1 mouse cellular context compared by ENCODE assay signal in genomic region chr2:170131981-170132460, GRCm38 (mm10).
A peak's percentile ranks its signal among the peaks of the same experiment; 100 is the strongest.
TF ChIP-seq lines count a peak whose summit lies in the region.

No protein-coding gene starts in this region.

TF ChIP-seq in CH12.LX, 34 proteins besides CTCF, POLR2A, EP300 and RAD21 (continued from another document):
- peak; percentile 67; the same call in 1 of the 2 replicates for TF ChIP-seq ELF1 (IDR thresholded peaks at IDR 0.05; ENCODE audit: low read depth, low read length)
